Mouse (Mus musculus) cerebellum, adult 11 months (tissue): ENCODE data around the gene Uqcr11.

Experiments used
- DNase-seq: peaks from one replicate; pipeline ENCODE4 v3.0.0; 2022

Gene Uqcr11

GRCm38 (mm10) chr10:80406684-80407501, at the start of gene Uqcr11:
Gene Uqcr11, minus strand, starts transcription at chr10:80406830.
- DNase-seq: peak; percentile 90

- no peak for DNase-seq
Measured at GRCm38 (mm10) chr10:80455697-80456096, 49.1 kb upstream of the Uqcr11 start.

GRCm38 (mm10) chr10:80454781-80455180, 48.2 kb upstream of the Uqcr11 start:
- no peak for DNase-seq

DNA sequence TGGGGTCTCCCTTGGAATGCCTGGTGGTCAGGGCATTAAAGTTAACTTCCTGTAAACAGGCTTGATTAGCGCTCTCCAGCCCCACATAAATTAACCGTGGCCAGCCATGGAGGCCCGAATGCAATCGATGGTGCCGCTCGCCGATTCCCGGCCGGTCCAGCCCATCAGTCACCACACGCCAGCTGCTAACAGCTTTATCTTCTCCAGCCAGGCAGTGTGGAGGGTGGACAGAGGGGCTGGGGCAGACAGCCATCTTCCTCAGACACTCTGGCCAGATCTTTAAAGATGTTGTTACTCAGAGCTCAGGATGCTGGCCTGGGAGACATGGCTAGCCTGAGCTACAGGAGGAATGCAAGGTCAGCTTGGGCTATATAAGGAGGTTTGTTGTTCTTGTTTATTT, 47.0 kb upstream of the Uqcr11 start:
- DNase-seq: no peak

GRCm38 (mm10) chr10:80450599-80450998, 44.0 kb upstream of the Uqcr11 start:
- no peak for DNase-seq

DNA sequence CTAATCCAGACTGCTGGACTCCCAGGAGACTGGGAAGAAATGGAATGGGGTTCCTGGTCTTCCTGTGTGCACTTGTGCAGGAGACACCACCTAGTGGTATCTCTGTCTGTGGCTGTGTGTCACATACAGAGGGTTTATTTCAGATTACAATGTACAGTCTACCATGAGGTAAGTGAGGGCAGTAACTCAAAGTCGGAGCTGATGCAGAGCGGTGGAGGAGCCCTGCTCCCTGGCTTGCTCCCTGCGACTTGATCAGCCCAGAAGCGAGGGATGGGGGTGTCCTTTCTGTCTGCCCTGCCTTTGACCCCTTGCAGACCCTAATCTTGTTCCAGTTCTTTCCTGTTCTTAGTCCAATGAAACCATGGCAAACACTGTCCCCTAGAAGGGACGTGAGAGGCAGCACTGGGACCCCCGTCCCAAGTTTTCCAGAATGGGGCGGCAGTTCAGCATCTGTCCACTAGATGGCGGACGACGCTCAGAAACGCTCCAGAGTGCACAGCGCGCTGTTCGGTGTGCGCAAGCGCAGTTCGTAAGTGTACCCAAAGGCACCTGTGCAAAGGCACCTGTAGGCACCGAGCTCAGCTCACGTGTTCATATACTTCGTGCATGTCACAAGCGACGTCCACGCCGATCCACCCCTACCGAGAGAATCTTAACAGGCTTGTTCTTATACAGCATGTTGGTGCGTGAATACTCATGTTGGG, 39.4 kb upstream of the Uqcr11 start:
- DNase-seq: peak; percentile 80

DNA sequence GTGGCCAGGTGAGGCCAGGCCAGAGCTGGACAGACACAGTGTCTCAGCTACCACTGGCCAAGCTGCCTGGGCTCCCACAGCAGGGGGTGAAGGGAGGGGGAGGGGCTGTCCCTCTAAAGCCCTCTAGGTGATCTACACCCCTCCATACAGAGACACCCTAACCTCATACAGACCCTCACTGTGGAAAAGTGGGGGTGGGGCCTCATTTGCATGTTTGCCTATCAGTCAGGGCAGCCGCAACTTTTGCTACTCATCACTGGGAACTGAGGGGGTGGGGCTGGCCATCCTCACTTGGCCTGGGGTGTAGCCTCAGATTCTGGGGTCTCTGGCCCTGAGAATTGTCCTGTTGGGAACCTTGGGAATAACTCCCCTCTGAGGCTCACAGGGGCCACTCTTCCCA, 38.4 kb upstream of the Uqcr11 start:
- no peak for DNase-seq

DNA sequence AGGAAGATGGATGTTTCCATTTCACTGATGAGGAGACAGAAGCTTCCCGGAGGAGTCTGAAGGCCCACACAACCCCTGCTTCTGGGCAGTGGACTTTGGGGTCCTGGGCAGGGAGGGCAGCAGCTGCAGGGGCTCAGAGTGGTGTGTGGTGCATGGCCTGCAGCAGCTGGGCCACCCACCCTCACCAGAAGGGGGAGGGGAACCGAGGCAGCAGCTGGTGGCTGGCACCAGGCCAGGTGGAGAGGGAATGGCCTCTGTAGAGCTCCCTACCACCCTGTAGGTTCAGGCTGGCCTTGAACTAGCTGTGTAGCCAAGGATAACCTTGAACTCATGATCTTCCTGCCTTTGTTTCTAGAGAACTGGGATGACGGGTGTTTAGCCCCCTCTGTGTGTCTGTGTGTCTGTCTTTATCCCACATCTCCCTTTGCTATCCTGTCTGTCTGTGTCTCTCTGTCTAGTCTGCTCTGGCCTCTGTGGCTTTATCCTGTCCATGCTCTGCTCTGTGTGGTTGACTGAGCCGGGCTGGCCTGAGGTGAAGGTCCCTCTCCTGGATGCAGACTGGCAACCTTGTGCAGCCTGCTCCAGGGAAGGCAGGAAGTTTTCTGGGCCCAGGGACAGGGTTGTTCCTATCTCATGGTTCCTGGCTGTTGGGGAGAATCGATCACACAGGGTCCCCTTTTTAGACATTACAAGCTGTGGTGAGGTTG, 37.9 kb upstream of the Uqcr11 start:
- DNase-seq: no peak

GRCm38 (mm10) chr10:80443575-80444278, 37.1 kb upstream of the Uqcr11 start:
- DNase-seq: no peak

- no peak for DNase-seq
Measured at GRCm38 (mm10) chr10:80442989-80443388, 36.4 kb upstream of the Uqcr11 start.

DNA sequence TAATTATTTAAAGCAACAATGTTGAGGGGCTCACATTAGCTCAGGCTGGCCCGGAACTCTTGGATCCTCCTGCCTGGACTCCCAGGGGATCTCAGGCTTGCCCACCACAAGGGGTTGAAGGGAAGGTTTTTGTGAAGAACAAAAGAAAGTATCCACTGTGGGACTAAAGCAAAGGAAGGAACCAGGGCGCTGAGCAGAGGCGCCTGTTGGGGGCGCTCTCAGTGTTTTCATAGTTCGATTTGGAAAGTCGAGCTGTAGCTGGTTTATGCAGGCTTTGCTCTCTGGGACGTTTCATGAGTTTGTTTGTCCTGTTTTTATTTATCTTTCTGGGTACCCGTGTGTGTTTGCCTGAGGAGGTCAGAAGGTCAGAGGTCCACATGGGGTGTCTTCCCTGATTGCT, 35.0 kb upstream of the Uqcr11 start:
- no peak for DNase-seq

GRCm38 (mm10) chr10:80440031-80440430, 33.4 kb upstream of the Uqcr11 start:
- DNase-seq: no peak

DNA sequence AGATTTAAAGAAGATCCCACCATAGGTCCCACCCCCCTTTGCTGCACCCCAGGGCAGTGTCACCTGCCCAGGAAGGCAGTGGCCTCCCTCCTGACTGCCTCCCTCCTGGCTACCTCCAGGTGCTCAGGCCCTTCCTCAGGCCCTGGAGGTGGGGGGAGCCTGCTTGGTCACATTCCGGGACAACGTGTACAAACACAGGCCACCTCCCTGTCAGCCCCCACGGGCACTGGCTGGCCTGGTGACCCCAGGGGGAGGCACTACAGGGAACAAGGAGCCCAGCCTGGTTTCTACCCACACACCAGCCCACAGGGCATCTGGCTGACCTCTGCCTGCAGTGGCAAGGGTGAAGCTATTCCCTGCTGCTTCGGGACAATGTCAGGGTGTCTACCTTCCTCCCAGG, 31.3 kb upstream of the Uqcr11 start:
- no peak for DNase-seq

DNA sequence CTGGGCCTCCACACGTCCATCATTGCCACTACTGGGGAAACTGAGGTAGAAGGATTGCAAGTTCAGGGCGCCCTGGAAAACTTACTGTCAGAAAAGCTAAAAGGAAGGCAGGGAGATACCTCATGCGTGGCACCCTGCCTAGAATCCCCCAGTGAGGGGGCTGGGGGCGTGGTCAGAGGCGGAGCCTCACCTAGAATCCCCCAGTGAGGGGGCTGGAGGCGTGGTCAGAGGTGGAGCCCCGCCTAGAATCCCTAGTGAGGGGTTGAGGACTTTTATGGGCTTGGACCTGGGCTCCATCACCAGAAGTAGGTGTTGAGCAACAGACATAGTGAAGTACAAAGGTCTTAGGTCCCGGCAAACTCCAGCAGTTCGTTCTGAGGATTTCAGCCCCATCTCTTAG, 29.6 kb upstream of the Uqcr11 start:
- DNase-seq: peak; percentile 39

- no peak for DNase-seq
Measured at GRCm38 (mm10) chr10:80435764-80436163, 29.1 kb upstream of the Uqcr11 start.

- DNase-seq: no peak
Measured at GRCm38 (mm10) chr10:80434823-80435222, 28.2 kb upstream of the Uqcr11 start.

- DNase-seq: no peak
Measured at GRCm38 (mm10) chr10:80434233-80434592, 27.6 kb upstream of the Uqcr11 start.

- peak; percentile 94 for DNase-seq
Measured at GRCm38 (mm10) chr10:80433513-80434232, 27.0 kb upstream of the Uqcr11 start, which contains the start of gene Tcf3. Gene Tcf3, minus strand, starts transcription at chr10:80433647.

GRCm38 (mm10) chr10:80432936-80433512, 26.4 kb upstream of the Uqcr11 start:
- DNase-seq: no peak

DNA sequence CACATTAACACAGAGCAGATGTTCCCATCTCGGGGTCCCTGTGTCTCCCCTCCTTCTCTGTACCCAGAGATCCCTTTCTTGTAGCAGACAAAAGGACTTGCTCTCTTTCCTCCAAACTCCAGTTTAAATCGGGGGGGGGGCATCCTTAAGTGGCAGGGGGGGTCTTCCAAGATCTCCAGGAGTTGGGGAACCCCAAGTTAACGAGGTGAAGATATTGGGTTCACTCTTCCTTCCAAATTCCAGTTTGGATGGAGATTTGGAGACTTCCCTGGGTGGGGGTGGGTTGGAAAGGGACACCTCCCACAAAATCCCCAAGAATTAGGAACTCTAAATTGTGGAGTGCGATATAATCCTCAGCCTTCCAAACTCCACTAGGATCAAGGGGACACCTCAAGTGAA, 25.8 kb upstream of the Uqcr11 start:
- no peak for DNase-seq

DNA sequence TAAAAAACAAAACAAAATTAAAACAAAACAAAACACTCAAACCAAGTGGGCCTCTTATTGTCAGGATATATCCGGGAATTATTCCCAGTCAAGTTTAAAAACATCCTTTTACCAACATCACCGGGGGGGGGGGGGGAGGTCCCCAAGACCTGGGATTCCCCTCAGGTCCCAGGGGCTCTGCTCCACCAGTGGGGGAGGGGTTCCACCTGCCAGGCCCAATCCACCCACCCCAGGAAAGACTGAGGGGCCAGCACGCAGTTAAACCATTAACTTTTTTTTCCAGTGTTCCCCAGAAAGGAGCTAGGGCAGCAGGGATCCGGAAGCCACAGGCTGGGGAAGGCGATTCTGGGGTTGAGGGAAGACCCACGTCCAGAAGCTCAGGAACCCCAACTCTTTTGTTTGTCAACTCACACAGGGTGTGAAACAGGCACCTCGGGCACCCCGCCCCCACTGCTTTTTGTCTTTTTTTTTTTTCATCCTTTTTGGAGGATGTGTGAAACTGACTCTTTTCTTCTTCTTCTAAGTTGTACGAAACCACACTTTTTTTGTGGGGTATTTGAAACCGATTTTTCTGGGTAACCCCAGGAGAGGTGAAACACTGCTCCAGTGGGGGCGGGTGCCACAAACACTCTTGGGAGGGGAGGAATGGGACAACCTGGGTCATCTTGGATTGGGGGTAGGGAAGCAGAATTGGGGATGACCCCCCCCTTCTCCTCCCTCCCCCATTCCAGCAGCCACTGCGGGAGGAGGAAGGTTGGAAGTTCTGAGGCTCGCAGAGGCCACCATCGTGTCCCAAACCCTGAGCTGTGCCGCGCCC, 25.1 kb upstream of the Uqcr11 start:
- peak; percentile 27 for DNase-seq
